Mouse (Mus musculus): ENCODE data around the gene Stk32c.

DNA sequence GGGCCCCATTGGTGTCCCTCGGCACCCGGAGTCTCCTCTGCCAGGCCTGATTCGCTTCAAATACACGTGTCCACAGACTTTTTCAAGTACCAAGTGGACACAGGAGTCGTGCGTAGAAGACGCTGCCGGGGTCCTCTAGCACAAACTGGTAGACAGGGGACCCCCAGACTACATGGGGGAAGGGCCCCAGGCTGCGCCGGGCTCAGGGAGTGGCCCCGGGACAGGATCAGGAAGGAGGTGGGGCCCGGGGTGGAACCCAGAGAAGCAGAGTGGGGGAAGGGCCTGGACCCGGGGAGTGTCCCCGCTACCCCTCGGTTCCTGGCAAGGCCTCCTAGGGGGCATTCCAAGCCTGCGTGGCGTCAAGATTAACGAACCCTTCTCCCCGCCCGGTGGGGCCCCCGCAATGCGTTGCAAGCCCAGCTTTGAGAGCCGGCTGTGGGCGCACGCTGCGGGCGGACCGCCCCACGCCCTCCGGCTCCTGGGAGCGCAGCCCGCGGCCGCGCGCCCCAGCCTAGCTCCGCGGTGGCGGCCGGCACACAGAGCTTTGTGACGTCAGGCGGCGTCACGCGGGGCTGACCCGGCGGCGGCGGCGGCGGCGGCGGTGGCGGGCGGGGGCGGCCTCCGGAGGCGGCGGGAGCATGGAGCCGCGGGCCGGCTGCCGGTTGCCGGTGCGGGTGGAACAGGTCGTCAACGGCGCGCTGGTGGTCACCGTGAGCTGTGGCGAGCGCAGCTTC, 34.9 kb upstream of the Stk32c start, which contains the start of gene Pwwp2b:
- TF ChIP-seq CTCF (conservative IDR thresholded peaks at IDR 0.05; ENCODE audit: low read length) = no peak
- no peak for TF ChIP-seq POU5F1 (IDR thresholded peaks at IDR 0.05; ENCODE audit: borderline replicate concordance, low read length)
- no peak for TF ChIP-seq NANOG (IDR thresholded peaks at IDR 0.05; ENCODE audit: borderline replicate concordance, low read length)
